Mouse (Mus musculus) pancreas, adult 10 weeks (tissue): ENCODE data around the gene Slc35f1. TPM values are rescaled to one million over a fixed set of nuclear protein-coding genes. Genes with fewer than 3 reads are reported as not detected.

ENCODE experiments used
- polyA plus RNA-seq: library from polyadenylated mRNA; stranded (reverse); fragments of 350-450 nt; fragmentation: Illumina TruSeq; extraction: RNeasy Lipid Tissue Mini Kit (QIAGEN cat#74804); gene quantifications from one replicate; pipeline ENCODE4 v1.2.3, GENCODE M21; 2015; ENCODE audit warnings: low read depth, low replicate concordance; ENCODE audit not compliant: insufficient read depth

Slc35f1 gene
- 0.20 TPM for polyA plus RNA-seq

GRCm38 (mm10) chr10:52690334-52690991 is at the start of gene Slc35f1:
Gene Slc35f1 (plus strand): TSS chr10:52690533.

